Mouse (Mus musculus) splenic B cell, adult 2 months (primary cell): ENCODE data around the gene Grin2b.
"Not testable (repeated sequence)": the region's sequence is repeated elsewhere in the genome, so short reads cannot be mapped to it uniquely, and the experiment has no call there.

Experiments used
- DNase-seq: peaks from one replicate; pipeline ENCODE4 v3.0.0-alpha.2; 2011; ENCODE audit warnings: low read depth, low spot score
- H3K27me3 ChIP-seq: 2 replicates; pipeline ENCODE4 v1.6.1; 2012; ENCODE audit warnings: mild to moderate bottlenecking, low read length, moderate library complexity, mixed read lengths; ENCODE audit not compliant: control insufficient read depth, poor library complexity, insufficient read depth, severe bottlenecking
- H3K36me3 ChIP-seq: 2 replicates; pipeline ENCODE4 v1.6.1; 2012; ENCODE audit warnings: mild to moderate bottlenecking, low read length, moderate library complexity, mixed read lengths; ENCODE audit not compliant: control insufficient read depth, poor library complexity, insufficient read depth, severe bottlenecking

Gene Grin2b

GRCm38 (mm10) chr6:135714906-135715305, 458.4 kb downstream of the Grin2b start:
- H3K36me3 ChIP-seq, result no peaks in the 10 kb centered on the region
- DNase-seq, result no peak
- H3K27me3 ChIP-seq, result no peaks in the 10 kb centered on the region

- H3K36me3 ChIP-seq, result no peaks in the 10 kb centered on the region
- no peaks in the 10 kb centered on the region for H3K27me3 ChIP-seq
- no peak for DNase-seq
Observed at GRCm38 (mm10) chr6:135714236-135714635, 459.1 kb downstream of the Grin2b start.

DNA sequence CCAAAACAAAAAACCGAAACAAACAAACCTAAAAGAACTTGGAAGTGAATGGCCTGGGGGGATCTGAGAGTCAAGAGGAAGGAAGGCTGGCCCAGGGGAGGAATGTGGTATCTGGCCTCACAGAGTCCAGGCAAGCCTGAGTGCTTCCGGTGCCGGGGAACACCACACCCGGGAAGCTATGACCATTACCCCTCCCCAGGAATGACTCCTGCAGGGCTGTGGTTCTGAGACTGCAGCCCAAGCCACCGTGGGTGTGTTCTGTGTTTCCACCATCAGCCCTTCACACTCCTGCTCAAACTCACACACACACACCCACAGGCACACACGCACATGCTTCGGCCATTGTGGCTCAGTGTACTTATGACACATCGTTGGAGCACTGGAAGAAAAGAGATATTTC, 459.6 kb downstream of the Grin2b start:
- Histone ChIP-seq H3K27me3 (no peaks in the 10 kb centered on the region), H3K36me3 (no peaks in the 10 kb centered on the region)
- no peak for DNase-seq

DNA sequence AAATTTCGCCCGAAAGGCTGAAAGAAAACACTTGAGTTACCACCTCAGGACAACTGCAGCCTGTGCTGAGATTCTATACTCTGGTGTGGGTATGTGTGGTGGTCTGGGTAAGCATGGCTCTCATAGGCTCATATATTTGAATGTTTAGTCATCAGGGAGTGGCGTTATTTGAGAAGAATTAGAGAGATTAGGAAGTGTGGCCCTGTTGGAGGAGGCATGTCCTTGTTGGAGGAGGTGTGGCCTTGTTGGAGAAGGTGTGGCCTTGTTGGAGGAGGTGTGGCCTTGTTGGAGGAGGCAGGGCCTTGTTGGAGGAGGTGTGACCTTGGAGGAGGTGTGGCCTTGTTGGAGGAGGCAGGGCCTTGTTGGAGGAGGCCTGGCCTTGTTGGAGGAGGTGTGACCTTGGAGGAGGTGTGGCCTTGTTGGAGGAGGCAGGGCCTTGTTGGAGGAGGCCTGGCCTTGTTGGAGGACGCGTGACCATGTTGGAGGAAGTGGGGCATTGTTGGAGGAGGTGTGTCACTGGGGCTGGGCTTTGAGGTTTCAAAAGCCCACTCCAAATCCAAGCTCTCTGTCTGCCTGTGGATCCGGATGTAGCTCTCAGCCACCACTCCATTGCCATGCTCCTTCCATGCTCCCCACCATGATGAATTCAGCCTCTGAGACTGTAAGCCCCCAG, 466.3 kb downstream of the Grin2b start:
- H3K36me3 ChIP-seq, DNase-seq, H3K27me3 ChIP-seq: not testable (repeated sequence)

GRCm38 (mm10) chr6:135703655-135704054, 469.7 kb downstream of the Grin2b start:
- no peaks in the 10 kb centered on the region for H3K36me3 ChIP-seq
- H3K27me3 ChIP-seq, result no peaks in the 10 kb centered on the region
- no peak for DNase-seq

- no peaks in the 10 kb centered on the region for H3K36me3 ChIP-seq
- no peaks in the 10 kb centered on the region for H3K27me3 ChIP-seq
- DNase-seq, result no peak
Observed at GRCm38 (mm10) chr6:135701361-135701760, 471.9 kb downstream of the Grin2b start.

DNA sequence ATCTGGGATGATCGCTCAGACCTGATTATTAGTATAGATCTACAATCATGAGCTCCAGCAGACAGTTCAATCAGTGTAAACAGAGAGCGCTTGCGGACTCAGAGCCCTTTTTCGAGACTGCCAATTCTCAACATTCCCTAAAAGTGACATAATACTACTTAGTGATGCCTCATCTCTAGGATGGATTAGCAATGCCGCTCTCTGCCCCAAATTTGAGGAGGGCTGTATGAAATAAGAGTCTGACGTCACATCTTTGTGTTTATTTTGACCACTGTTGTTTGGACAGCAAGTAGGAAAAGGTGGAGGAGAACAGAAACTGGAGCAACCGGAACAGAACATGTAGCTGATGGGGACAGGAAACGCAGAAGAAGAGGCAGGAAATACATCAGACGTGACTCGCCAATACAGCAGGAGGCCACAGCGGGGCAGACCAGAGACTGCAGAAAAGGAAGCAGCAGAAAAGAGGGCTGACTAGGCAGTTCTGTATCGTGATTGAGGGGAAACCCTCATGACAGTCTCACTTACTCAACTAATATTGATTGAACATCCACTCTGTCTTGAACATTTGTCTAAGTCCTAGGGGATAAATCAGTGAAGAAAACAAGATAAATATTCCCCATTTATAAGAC, 472.5 kb downstream of the Grin2b start:
- H3K36me3 ChIP-seq, result no peaks in the 10 kb centered on the region

DNA sequence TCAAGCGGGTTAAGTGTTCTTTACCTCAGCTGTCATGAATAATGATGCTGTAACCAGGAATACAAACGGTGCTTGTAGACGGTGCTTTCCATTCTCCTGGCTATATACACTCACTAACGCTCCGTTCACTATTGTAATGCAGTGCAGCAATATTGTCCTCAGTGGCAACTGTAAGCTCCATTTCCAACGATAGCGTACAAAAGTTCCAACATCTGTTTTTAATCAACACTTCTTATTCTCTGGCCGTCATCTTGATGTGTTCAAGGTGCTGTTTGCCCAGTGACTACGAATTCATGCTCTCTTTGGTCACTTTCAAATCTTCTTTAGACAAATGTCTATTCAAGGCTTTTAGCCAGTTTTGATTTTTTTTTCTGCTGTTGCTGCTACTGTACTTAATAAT, 480.8 kb downstream of the Grin2b start:
- DNase-seq, result no peak
- no peaks in the 10 kb centered on the region for H3K27me3 ChIP-seq
- no peaks in the 10 kb centered on the region for H3K36me3 ChIP-seq

More for the DNA sequence above, 472.5 kb downstream of the Grin2b start:
- DNase-seq, result no peak
- no peaks in the 10 kb centered on the region for H3K27me3 ChIP-seq

- Histone ChIP-seq H3K27me3 (no peaks in the 10 kb centered on the region), H3K36me3 (no peaks in the 10 kb centered on the region)
- DNase-seq, result no peak
Observed at GRCm38 (mm10) chr6:135691561-135691960, 481.8 kb downstream of the Grin2b start.

GRCm38 (mm10) chr6:135687926-135688325, 485.4 kb downstream of the Grin2b start:
- DNase-seq, result no peak
- no peaks in the 10 kb centered on the region for H3K36me3 ChIP-seq
- no peaks in the 10 kb centered on the region for H3K27me3 ChIP-seq

DNA sequence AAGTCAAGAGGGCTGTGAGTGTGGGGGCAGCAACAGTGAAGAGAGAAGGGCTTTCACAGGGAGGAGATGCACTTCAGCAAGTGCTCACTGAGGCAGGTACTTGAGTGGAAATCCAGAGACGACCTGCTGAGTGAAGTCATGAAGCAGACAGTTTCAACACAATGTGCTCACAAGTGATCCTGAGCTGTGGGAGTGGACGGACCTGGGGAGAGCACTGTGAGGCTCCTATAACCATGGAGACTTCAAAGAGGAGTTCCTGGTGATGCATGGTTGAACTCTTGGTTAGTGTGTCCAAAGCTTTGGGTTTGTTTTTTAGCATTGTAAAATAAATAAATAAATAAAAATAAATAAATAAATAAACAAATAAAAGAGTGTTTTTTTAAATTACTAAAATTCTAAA, 489.1 kb downstream of the Grin2b start:
- no peak for DNase-seq
- Histone ChIP-seq H3K27me3 (no peaks in the 10 kb centered on the region), H3K36me3 (no peaks in the 10 kb centered on the region)

DNA sequence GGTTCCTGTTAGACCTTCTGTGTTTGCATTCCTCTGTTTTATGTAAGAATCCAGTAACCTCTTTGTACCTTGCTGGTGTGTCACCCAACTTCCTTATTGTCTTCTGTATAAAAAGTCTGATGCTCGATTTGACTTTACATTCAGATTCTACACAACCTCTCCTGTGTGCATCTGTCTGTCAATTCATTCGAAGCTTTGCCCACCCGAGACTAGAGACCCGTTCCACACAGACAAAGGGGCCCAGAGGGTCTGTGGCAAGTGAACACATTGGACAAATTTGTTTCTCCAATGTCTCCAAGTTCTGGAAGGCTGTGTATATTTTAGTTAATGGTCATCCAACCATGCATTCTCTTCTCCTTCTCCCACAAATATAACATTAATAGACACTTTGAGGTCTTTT, 491.9 kb downstream of the Grin2b start:
- not testable (repeated sequence) for H3K36me3 ChIP-seq, H3K27me3 ChIP-seq, DNase-seq

- no peak for DNase-seq
Observed at GRCm38 (mm10) chr6:135680105-135680710, 493.1 kb downstream of the Grin2b start.

GRCm38 (mm10) chr6:135674380-135674779, 498.9 kb downstream of the Grin2b start:
- no peak for DNase-seq
- Histone ChIP-seq H3K27me3 (no peaks in the 10 kb centered on the region; the same call in 1 of the 2 replicates), H3K36me3 (no peaks in the 10 kb centered on the region)

More at GRCm38 (mm10) chr6:135680105-135680710, 493.1 kb downstream of the Grin2b start:
- H3K36me3 ChIP-seq, result no peaks in the 10 kb centered on the region
- H3K27me3 ChIP-seq, result no peaks in the 10 kb centered on the region

DNA sequence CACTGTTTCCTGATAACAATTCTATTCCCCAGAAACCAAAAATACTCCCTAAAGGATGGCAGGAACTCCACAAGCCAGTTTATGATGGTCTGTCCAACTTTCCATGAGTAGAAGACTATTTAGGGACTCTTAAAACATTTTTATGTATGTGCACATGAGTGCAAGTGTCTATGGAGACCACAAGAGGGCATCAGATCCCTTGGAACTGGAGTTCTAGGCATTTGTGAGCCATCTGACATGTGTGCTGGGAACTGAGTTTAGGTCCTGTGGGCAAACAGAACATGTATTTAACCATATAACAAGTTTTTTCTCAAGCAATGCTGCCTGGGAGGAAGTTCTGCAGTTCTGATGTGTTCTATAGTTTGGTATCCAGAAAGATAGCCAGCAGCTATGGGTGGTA, 501.3 kb downstream of the Grin2b start:
- no peaks in the 10 kb centered on the region; the same call in 1 of the 2 replicates for H3K27me3 ChIP-seq
- no peaks in the 10 kb centered on the region for H3K36me3 ChIP-seq
- DNase-seq, result no peak
